In genomic region chr6:86479816-86480188, GRCm38 (mm10) we compare ENCODE assay signal across 10 mouse cellular contexts. TPM values are rescaled to one million over a fixed set of nuclear protein-coding genes. Genes with fewer than 3 reads are reported as not detected.
DNase-seq lines count a peak whose midpoint lies in the region; ATAC-seq and TF ChIP-seq lines count a peak whose summit lies in the region.
"Had no signal": no experiment of that assay in that cellular context is flagged by ENCODE, and none has a peak within 500 bp of the region (broad histone marks: within the 10 kb centered on the region; RNA-seq: fewer than 3 reads in every experiment).

No protein-coding gene starts in this region.

- no peak for TF ChIP-seq CTCF in lung, postnatal 0 days (IDR thresholded peaks at IDR 0.05)
- TF ChIP-seq CTCF in intestine, postnatal 0 days (IDR thresholded peaks at IDR 0.05; ENCODE audit: low read depth), result no peak

- no peak for ATAC-seq in heart, embryonic 12.5 days (ENCODE audit: insufficient number of reproducible peaks, low FRiP score)
- ATAC-seq in lung, postnatal 0 days, result peak; percentile 40; the same call in 1 of the 2 replicates
- ATAC-seq in intestine, postnatal 0 days, result no peak
- ATAC-seq in stomach, embryonic 14.5 days (ENCODE audit: insufficient number of reproducible peaks, insufficient read depth, low FRiP score, low read depth), result no peak
- ATAC-seq: CD4-positive, CD25-positive, alpha-beta regulatory T cell, adult 4 months had no signal

- no peak overlapping the region for H3K4me2 ChIP-seq in heart, embryonic 12.5 days
- peak overlapping the region; percentile 49 for H3K4me2 ChIP-seq in lung, postnatal 0 days (replicated peaks; ENCODE audit: low read depth, low read length)
- no peak overlapping the region for H3K4me2 ChIP-seq in intestine, postnatal 0 days (replicated peaks; ENCODE audit: low read depth)
- peak overlapping the region; percentile 41; the same call in 1 of the 2 replicates for H3K4me2 ChIP-seq in stomach, embryonic 14.5 days (replicated peaks; ENCODE audit: low read depth, low read length)

- H3K27me3 ChIP-seq in heart, embryonic 12.5 days (replicated peaks), result no peaks in the 10 kb centered on the region
- H3K27me3 ChIP-seq in lung, postnatal 0 days (replicated peaks; ENCODE audit: insufficient read depth, low read length), result no peaks in the 10 kb centered on the region
- no peaks in the 10 kb centered on the region for H3K27me3 ChIP-seq in intestine, postnatal 0 days (replicated peaks; ENCODE audit: control insufficient read depth, insufficient read depth, low read length)
- no peaks in the 10 kb centered on the region for H3K27me3 ChIP-seq in stomach, embryonic 14.5 days (ENCODE audit: control insufficient read depth, insufficient read depth, low read length)

- no peaks in the 10 kb centered on the region for H3K36me3 ChIP-seq in heart, embryonic 12.5 days
- no peaks in the 10 kb centered on the region for H3K36me3 ChIP-seq in lung, postnatal 0 days (ENCODE audit: insufficient read depth, low read length)
- H3K36me3 ChIP-seq in intestine, postnatal 0 days (ENCODE audit: control insufficient read depth, insufficient read depth), result no peaks in the 10 kb centered on the region
- H3K36me3 ChIP-seq in stomach, embryonic 14.5 days (ENCODE audit: control insufficient read depth, insufficient read depth, low read length), result no peaks in the 10 kb centered on the region

- no peak for TF ChIP-seq EP300 in lung, postnatal 0 days (IDR thresholded peaks at IDR 0.05)

- H3K27ac ChIP-seq in heart, embryonic 12.5 days (ENCODE audit: poor library complexity, severe bottlenecking), result peak overlapping the region; percentile 75
- H3K27ac ChIP-seq in lung, postnatal 0 days (ENCODE audit: low read length), result peak overlapping the region; percentile 87
- H3K27ac ChIP-seq in intestine, postnatal 0 days (ENCODE audit: low read depth, low read length), result 0 out of 2 replicates have a peak overlapping the region, but pooled peaks have one; percentile 72
- H3K27ac ChIP-seq in stomach, embryonic 14.5 days (ENCODE audit: low read length), result peak overlapping the region; percentile 87

- H3K4me1 ChIP-seq in heart, embryonic 12.5 days (replicated peaks), result peaks cover 71% of the 10 kb centered on the region
- peaks cover 14% of the 10 kb centered on the region; the same call in 1 of the 2 replicates for H3K4me1 ChIP-seq in lung, postnatal 0 days (ENCODE audit: insufficient read depth, low read depth, low read length)
- peaks cover 13% of the 10 kb centered on the region for H3K4me1 ChIP-seq in intestine, postnatal 0 days (replicated peaks; ENCODE audit: control insufficient read depth, insufficient read depth, low read length)
- peaks cover 13% of the 10 kb centered on the region; the same call in 1 of the 2 replicates for H3K4me1 ChIP-seq in stomach, embryonic 14.5 days (ENCODE audit: control insufficient read depth, insufficient read depth, low read length)

- H3K9ac ChIP-seq in heart, embryonic 12.5 days, result no peak overlapping the region
- H3K9ac ChIP-seq in lung, postnatal 0 days (replicated peaks; ENCODE audit: low read depth), result 0 out of 2 replicates have a peak overlapping the region, but pooled peaks have one; percentile 32
- H3K9ac ChIP-seq in intestine, postnatal 0 days (ENCODE audit: low read depth, low read length), result no peak overlapping the region
- H3K9ac ChIP-seq in stomach, embryonic 14.5 days (replicated peaks; ENCODE audit: low read depth, low read length), result no peak overlapping the region

- no peak overlapping the region for H3K4me3 ChIP-seq in heart, embryonic 12.5 days
- H3K4me3 ChIP-seq in lung, postnatal 0 days (ENCODE audit: low read depth, low read length), result no peak overlapping the region
- no peak overlapping the region for H3K4me3 ChIP-seq in intestine, postnatal 0 days (ENCODE audit: low read depth, low read length)
- H3K4me3 ChIP-seq in stomach, embryonic 14.5 days (ENCODE audit: low read depth, low read length), result no peak overlapping the region

- no peak for DNase-seq in heart, adult 18-20 months
- DNase-seq in lung, postnatal 0 days (ENCODE audit: low spot score), result no peak
- no peak for DNase-seq in lung, postnatal 10 days
- no peak for DNase-seq in spleen, postnatal 14 days (ENCODE audit: low spot score in 2 of 2)
- DNase-seq in MN1 (ENCODE audit: low spot score), result no peak

- H3K9me3 ChIP-seq in heart, embryonic 12.5 days (replicated peaks), result no peaks in the 10 kb centered on the region
- no peaks in the 10 kb centered on the region for H3K9me3 ChIP-seq in lung, postnatal 0 days (ENCODE audit: low read length)
- no peaks in the 10 kb centered on the region for H3K9me3 ChIP-seq in intestine, postnatal 0 days (ENCODE audit: control insufficient read depth)
- H3K9me3 ChIP-seq in stomach, embryonic 14.5 days (ENCODE audit: control insufficient read depth, low read depth, low read length), result no peaks in the 10 kb centered on the region

RNA-seq across cellular contexts. Expression of gene C87436, which starts 41.6 kb away (rescaled TPM):
- polyA plus RNA-seq in heart, embryonic 12.5 days (2016; fragmentation: Nextera tagmentation; extraction: Ambion mirVana), result 16.2 and 18.0 TPM in 2 replicates
- total RNA-seq in heart, adult 18-20 months (2021), result 10 to 100 TPM in 1 of 2 experiments, 1 to 10 TPM in 1; 8.4 to 10.4 TPM
- polyA plus RNA-seq in lung, postnatal 0 days (2015; fragmentation: Nextera tagmentation; extraction: Ambion mirVana), result 23.3 and 23.5 TPM in 2 replicates
- 12.4 and 12.8 TPM in 2 replicates for polyA plus RNA-seq in intestine, postnatal 0 days (2015; fragmentation: Nextera tagmentation; extraction: Ambion mirVana)
- polyA plus RNA-seq in stomach, embryonic 14.5 days (2014; fragmentation: Nextera tagmentation; extraction: Ambion mirVana), result 26.3 and 26.8 TPM in 2 replicates

RNA-seq across cellular contexts. Expression of gene Pcbp1, which starts 46.3 kb away (rescaled TPM):
- 415 and 416 TPM in 2 replicates for polyA plus RNA-seq in heart, embryonic 12.5 days (2016; fragmentation: Nextera tagmentation; extraction: Ambion mirVana)
- total RNA-seq in heart, adult 18-20 months (2021), result 100 to 1,000 TPM; 142 to 150 TPM
- 317 and 353 TPM in 2 replicates for polyA plus RNA-seq in lung, postnatal 0 days (2015; fragmentation: Nextera tagmentation; extraction: Ambion mirVana)
- polyA plus RNA-seq in intestine, postnatal 0 days (2015; fragmentation: Nextera tagmentation; extraction: Ambion mirVana), result 326 and 327 TPM in 2 replicates
- polyA plus RNA-seq in stomach, embryonic 14.5 days (2014; fragmentation: Nextera tagmentation; extraction: Ambion mirVana), result 230 and 234 TPM in 2 replicates

RNA-seq across cellular contexts. Expression of gene Gm44790, which starts 53.3 kb away (rescaled TPM):
- polyA plus RNA-seq in heart, embryonic 12.5 days (2016; fragmentation: Nextera tagmentation; extraction: Ambion mirVana), result 0.45 TPM in 1 of 2 replicates, not detected in the other
- not detected for total RNA-seq in heart, adult 18-20 months (2021)
- not detected in 2 replicates for polyA plus RNA-seq in lung, postnatal 0 days (2015; fragmentation: Nextera tagmentation; extraction: Ambion mirVana)
- polyA plus RNA-seq in intestine, postnatal 0 days (2015; fragmentation: Nextera tagmentation; extraction: Ambion mirVana), result not detected in 2 replicates
- polyA plus RNA-seq in stomach, embryonic 14.5 days (2014; fragmentation: Nextera tagmentation; extraction: Ambion mirVana), result not detected in 2 replicates
- polyA plus RNA-seq: CD4-positive, CD25-positive, alpha-beta regulatory T cell, adult 4 months; liver, embryonic 16.5 days had no signal

Comparison
In these comparisons a context has a peak if more than half of its experiments do, and no peak if none do; other contexts are left out.
1. H3K4me2 ChIP-seq: peak in lung, postnatal 0 days (single experiment) and stomach, embryonic 14.5 days (single experiment); none in heart, embryonic 12.5 days (single experiment) and intestine, postnatal 0 days (single experiment).
2. Peak in every context shown above with its lines, with median percentiles within 50 percentile points of each other: H3K27ac ChIP-seq.